Mouse (Mus musculus) lung, embryonic 14.5 days (tissue): ENCODE measurements around the gene Vars. TPM values are rescaled to one million over a fixed set of nuclear protein-coding genes. Genes with fewer than 3 reads are reported as not detected.
"Not testable (repeated sequence)": the region's sequence is repeated elsewhere in the genome, so short reads cannot be mapped to it uniquely, and the experiment has no call there.

Experiments used
- ATAC-seq: fragments of 200-750 bp; cut with Nextera tagmentation; 2 replicates; pipeline ENCODE4 v1.8.0; 2017; ENCODE audit warnings: mild to moderate bottlenecking, moderate TSS enrichment, moderate library complexity; ENCODE audit not compliant: insufficient read depth
- DNase-seq: peaks from one replicate; pipeline ENCODE4 v3.0.0-alpha.2; 2015
- H3K27ac ChIP-seq: fragments of 300-500 bp; sonication (generic); 2 replicates; pipeline ENCODE4 v1.5.1; 2014; ENCODE audit warnings: low read depth, mild to moderate bottlenecking, moderate library complexity
- H3K27me3 ChIP-seq: fragments of 300-500 bp; sonication (generic); 2 replicates; pipeline ENCODE4 v1.6.1; 2014; ENCODE audit warnings: low read length, control low read depth; ENCODE audit not compliant: insufficient read depth
- H3K36me3 ChIP-seq: fragments of 300-500 bp; sonication (generic); 2 replicates; pipeline ENCODE4 v1.6.1; 2014; ENCODE audit warnings: control low read depth; ENCODE audit not compliant: insufficient read depth
- H3K4me1 ChIP-seq: fragments of 300-500 bp; sonication (generic); 2 replicates; pipeline ENCODE4 v1.6.1; 2014; ENCODE audit warnings: antibody characterized with exemption, control low read depth; ENCODE audit not compliant: insufficient read depth
- H3K4me2 ChIP-seq: fragments of 300-500 bp; sonication (generic); 2 replicates; pipeline ENCODE4 v1.6.1; 2014; ENCODE audit warnings: mild to moderate bottlenecking
- H3K4me3 ChIP-seq: fragments of 300-500 bp; sonication (generic); 2 replicates; pipeline ENCODE4 v1.5.1; 2014; ENCODE audit warnings: low read depth, low read length
- H3K9ac ChIP-seq: fragments of 300-500 bp; sonication (generic); 2 replicates; pipeline ENCODE4 v1.6.1; 2014
- H3K9me3 ChIP-seq: fragments of 300-500 bp; sonication (generic); 2 replicates; pipeline ENCODE4 v1.6.1; 2016; ENCODE audit warnings: low read depth, low read length, control low read depth
- CTCF ChIP-seq: IDR thresholded peaks from 2 replicates; pipeline ENCODE4 v1.5.1; 2016; ENCODE audit warnings: antibody characterized with exemption, low read depth
- WGBS: fragments of 180-500 bp; shearing (Covaris S2); extraction: QIAGEN DNeasy Blood & Tissue Kit; methylation state at CpG from one replicate; pipeline ENCODE4 v1.1.7; 2014; 5-methylcytosine and 5-hydroxymethylcytosine counted together
- polyA plus RNA-seq: library from polyadenylated mRNA; unstranded; fragments of >200 nt; fragmentation: Nextera tagmentation; extraction: Ambion mirVana; gene quantifications from 2 replicates; pipeline ENCODE4 v1.2.1, GENCODE M21; 2014

Gene Vars
- polyA plus RNA-seq, 1 experiment from 2014 or later: 161 TPM

- H3K27me3 ChIP-seq: no peaks in the 10 kb centered on the region
- H3K27ac ChIP-seq: peak overlapping the region; percentile 97
- DNase-seq (peak; percentile 63), ATAC-seq (peak; percentile 13)
- H3K9me3 ChIP-seq: no peaks in the 10 kb centered on the region
- no peak for TF ChIP-seq CTCF
- peaks cover 23% of the 10 kb centered on the region for H3K4me1 ChIP-seq
- 1% methylated on average over 35 of the region's 35 CpGs for WGBS
- H3K4me3 ChIP-seq: peak overlapping the region; percentile 92
- peak overlapping the region; percentile 96 for H3K9ac ChIP-seq
- peak overlapping the region; percentile 96 for H3K4me2 ChIP-seq
- H3K36me3 ChIP-seq: peaks cover 53% of the 10 kb centered on the region
Observed at GRCm38 (mm10) chr17:35001452-35002152, 815 bp downstream of the Vars start.

- peak overlapping the region; percentile 97 for H3K27ac ChIP-seq
- H3K4me2 ChIP-seq: peak overlapping the region; percentile 96
- peaks cover 23% of the 10 kb centered on the region for H3K4me1 ChIP-seq
- peak overlapping the region; percentile 92 for H3K4me3 ChIP-seq
- no peaks in the 10 kb centered on the region for H3K9me3 ChIP-seq
- ATAC-seq (no peak), DNase-seq (peak; percentile 23)
- peaks cover 59% of the 10 kb centered on the region for H3K36me3 ChIP-seq
- H3K27me3 ChIP-seq: no peaks in the 10 kb centered on the region
- peak overlapping the region; percentile 96 for H3K9ac ChIP-seq
- WGBS: 4% methylated on average over 12 of the region's 12 CpGs
- no peak for TF ChIP-seq CTCF
Observed at GRCm38 (mm10) chr17:35002153-35002865, 1.5 kb downstream of the Vars start.

GRCm38 (mm10) chr17:35003022-35003838 is 2.4 kb downstream of the Vars start:
- no peak overlapping the region for H3K27ac ChIP-seq
- no peak for TF ChIP-seq CTCF
- H3K4me1 ChIP-seq: peaks cover 23% of the 10 kb centered on the region
- no peaks in the 10 kb centered on the region for H3K9me3 ChIP-seq
- WGBS: 45% methylated on average over 9 of the region's 9 CpGs
- peak overlapping the region; percentile 96 for H3K9ac ChIP-seq
- H3K4me3 ChIP-seq: peak overlapping the region; percentile 92
- H3K36me3 ChIP-seq: peaks cover 58% of the 10 kb centered on the region
- no peak for ATAC-seq
- H3K27me3 ChIP-seq: no peaks in the 10 kb centered on the region
- DNase-seq: no peak
- H3K4me2 ChIP-seq: peak overlapping the region; percentile 96

- no peaks in the 10 kb centered on the region for H3K27me3 ChIP-seq
- H3K4me2 ChIP-seq: no peak overlapping the region; the same call in 1 of the 2 replicates
- peaks cover 16% of the 10 kb centered on the region for H3K4me1 ChIP-seq
- WGBS: 94% methylated on average over 17 of the region's 17 CpGs
- no peak overlapping the region for H3K4me3 ChIP-seq
- H3K9me3 ChIP-seq: no peaks in the 10 kb centered on the region
- 0 out of 2 replicates have a peak overlapping the region, but pooled peaks have one; percentile 16 for H3K9ac ChIP-seq
- ATAC-seq (no peak), DNase-seq (no peak)
- peaks cover 58% of the 10 kb centered on the region for H3K36me3 ChIP-seq
- H3K27ac ChIP-seq: no peak overlapping the region
- no peak for TF ChIP-seq CTCF
Observed at GRCm38 (mm10) chr17:35004075-35004717, 3.4 kb downstream of the Vars start.

GRCm38 (mm10) chr17:35005158-35005557 is 4.4 kb downstream of the Vars start:
- Histone ChIP-seq H3K27ac (no peak overlapping the region), H3K9me3 (no peaks in the 10 kb centered on the region), H3K9ac (no peak overlapping the region), H3K36me3 (peaks cover 67% of the 10 kb centered on the region), H3K4me2 (no peak overlapping the region), H3K27me3 (no peaks in the 10 kb centered on the region), H3K4me3 (no peak overlapping the region), H3K4me1 (peaks cover 10% of the 10 kb centered on the region)
- no peak for ATAC-seq
- TF ChIP-seq CTCF: no peak
- WGBS: 87% methylated on average over 10 of the region's 10 CpGs
- DNase-seq: no peak

- not testable (repeated sequence) for H3K9ac ChIP-seq, H3K9me3 ChIP-seq, H3K27me3 ChIP-seq, H3K4me2 ChIP-seq, DNase-seq, H3K27ac ChIP-seq, ATAC-seq, H3K4me3 ChIP-seq
- Histone ChIP-seq H3K4me1 (peaks cover 10% of the 10 kb centered on the region), H3K36me3 (peaks cover 74% of the 10 kb centered on the region)
- WGBS: 92% methylated on average over 4 of the region's 5 CpGs
Observed at GRCm38 (mm10) chr17:35005902-35006301, 5.1 kb downstream of the Vars start.
